ENCODE assay signal across 19 mouse cellular contexts in the genomic region with DNA sequence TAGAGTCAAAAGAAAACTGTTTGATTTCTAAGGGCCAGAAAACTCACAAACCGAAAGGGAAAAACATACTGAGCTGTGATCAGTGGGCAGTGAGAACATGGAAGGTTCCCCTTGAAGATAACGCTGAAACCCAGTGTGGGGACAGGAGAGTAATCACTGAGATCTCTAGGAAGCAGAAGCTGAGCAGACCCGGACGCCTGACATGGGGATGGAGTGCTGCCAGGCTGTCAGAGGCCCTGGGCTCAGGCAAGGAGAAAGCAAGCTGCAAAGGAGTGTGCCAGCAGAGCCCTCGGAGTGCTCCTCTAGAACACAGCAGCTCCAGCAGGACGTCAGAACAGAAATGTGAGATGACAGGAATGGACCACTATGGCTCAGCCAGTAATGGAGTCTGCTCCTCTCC. TPM values are rescaled to one million over a fixed set of nuclear protein-coding genes. Genes with fewer than 3 reads are reported as not detected.
"Had no signal": no experiment of that assay in that cellular context is flagged by ENCODE, and none has a peak within 500 bp of the region (broad histone marks: within the 10 kb centered on the region; RNA-seq: fewer than 3 reads in every experiment).

No protein-coding gene starts in this region.

- ATAC-seq: midbrain, embryonic 13.5 days; midbrain, embryonic 16.5 days had no signal

- DNase-seq: kidney, adult 9 months; kidney, postnatal 14 days; kidney, postnatal 4 days; liver, embryonic 13.5 days; lung, adult 2 months; right cerebral cortex, adult 18-20 months; right cerebral cortex, postnatal 14 days; right cerebral cortex, postnatal 4 days; thymus, adult 2 months; thymus, postnatal 14 days; thymus, postnatal 4 days had no signal

RNA-seq across cellular contexts. Expression of gene Gm27027, which starts 28.5 kb away (rescaled TPM):
- total RNA-seq: layer of hippocampus, adult 18-20 months; layer of hippocampus, postnatal 14 days; left cerebral cortex, adult 8-10 months; left cerebral cortex, postnatal 25 days; liver, adult 2 months; megakaryocyte, adult 5-6 weeks had no signal
